Mouse (Mus musculus) hindbrain, embryonic 16.5 days (tissue): Measurements from ENCODE around the gene Olfr1174-ps. TPM values are rescaled to one million over a fixed set of nuclear protein-coding genes. Genes with fewer than 3 reads are reported as not detected.

Experiments
- ATAC-seq: fragments of 200-750 bp; cut with Nextera tagmentation; 2 replicates; pipeline ENCODE4 v1.8.0; 2017; ENCODE audit warnings: moderate TSS enrichment, moderate library complexity
- H3K27ac ChIP-seq: fragments of 300-500 bp; sonication (generic); 2 replicates; pipeline ENCODE4 v1.5.1; 2014; ENCODE audit warnings: low read depth, mild to moderate bottlenecking, control low read depth, low read length, moderate library complexity
- H3K27me3 ChIP-seq: fragments of 300-500 bp; sonication (generic); replicated peaks from 2 replicates; pipeline ENCODE4 v1.6.1; 2014; ENCODE audit warnings: low read length; ENCODE audit not compliant: control insufficient read depth, insufficient read depth
- H3K36me3 ChIP-seq: fragments of 300-500 bp; sonication (generic); 2 replicates; pipeline ENCODE4 v1.6.1; 2014; ENCODE audit warnings: mild to moderate bottlenecking, low read length, moderate library complexity, mixed read lengths; ENCODE audit not compliant: control insufficient read depth, insufficient read depth
- H3K4me1 ChIP-seq: fragments of 300-500 bp; sonication (generic); 2 replicates; pipeline ENCODE4 v1.6.1; 2014; ENCODE audit warnings: low read depth, low read length; ENCODE audit not compliant: control insufficient read depth, insufficient read depth
- H3K4me2 ChIP-seq: fragments of 300-500 bp; sonication (generic); 2 replicates; pipeline ENCODE4 v1.6.1; 2014; ENCODE audit warnings: mild to moderate bottlenecking, low read length, control low read depth, moderate library complexity
- H3K4me3 ChIP-seq: fragments of 300-500 bp; sonication (generic); 2 replicates; pipeline ENCODE4 v1.5.1; 2014; ENCODE audit warnings: mild to moderate bottlenecking, low read length, control low read depth, moderate library complexity
- H3K9ac ChIP-seq: fragments of 300-500 bp; sonication (generic); 2 replicates; pipeline ENCODE4 v1.6.1; 2014; ENCODE audit warnings: low read depth, mild to moderate bottlenecking, control low read depth, low read length, moderate library complexity
- H3K9me3 ChIP-seq: fragments of 300-500 bp; sonication (generic); 2 replicates; pipeline ENCODE4 v1.6.1; 2014; ENCODE audit warnings: mild to moderate bottlenecking, low read length, moderate library complexity; ENCODE audit not compliant: control insufficient read depth
- WGBS: fragments of 180-500 bp; shearing (Covaris S2); extraction: QIAGEN DNeasy Blood & Tissue Kit; methylation state at CpG from one replicate; pipeline ENCODE4 v1.1.7; 2014; 5-methylcytosine and 5-hydroxymethylcytosine counted together
- polyA plus RNA-seq: library from polyadenylated mRNA; unstranded; fragments of >200 nt; fragmentation: Nextera tagmentation; extraction: Ambion mirVana; gene quantifications from 2 replicates; pipeline ENCODE4 v1.2.1, GENCODE M21; 2015

Olfr1174-ps gene
- not detected in 2 replicates for polyA plus RNA-seq

- Histone ChIP-seq H3K27me3 (no peaks in the 10 kb centered on the region), H3K4me2 (no peak within 1 kb of the TSS), H3K36me3 (no peaks in the 10 kb centered on the region), H3K9me3 (no peaks in the 10 kb centered on the region), H3K27ac (no peak within 1 kb of the TSS), H3K4me3 (no peak within 1 kb of the TSS), H3K9ac (no peak within 1 kb of the TSS), H3K4me1 (no peaks in the 10 kb centered on the region)
- ATAC-seq: no peak
- WGBS: 91% methylated on average over 4 of the region's 4 CpGs
Measured at GRCm38 (mm10) chr2:88315035-88315434, at the start of gene Olfr1174-ps. Olfr1174-ps (minus strand) TSS chr2:88315135.

DNA sequence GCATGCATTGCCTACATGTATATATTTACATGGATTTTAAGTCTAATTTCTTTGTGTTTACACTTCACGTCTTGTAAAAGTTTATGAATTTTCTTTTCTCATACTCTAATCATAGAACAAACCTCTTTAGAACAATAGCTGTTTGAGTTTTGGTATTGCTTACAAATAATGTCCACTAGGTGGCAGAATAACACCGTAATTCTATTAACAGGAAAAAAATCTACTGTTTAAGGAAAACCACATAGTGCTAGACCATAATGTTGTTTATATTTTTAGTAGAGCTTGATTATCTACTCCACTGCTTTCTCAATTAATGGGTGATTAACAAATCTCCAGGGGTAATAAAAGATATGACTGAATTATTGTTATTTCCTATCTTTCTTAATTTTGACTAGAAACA lies 41.4 kb upstream of the Olfr1174-ps start:
- Histone ChIP-seq H3K27ac (no peak overlapping the region), H3K36me3 (no peaks in the 10 kb centered on the region), H3K4me1 (no peaks in the 10 kb centered on the region), H3K4me3 (no peak overlapping the region), H3K4me2 (no peak overlapping the region), H3K9ac (no peak overlapping the region), H3K9me3 (no peaks in the 10 kb centered on the region), H3K27me3 (no peaks in the 10 kb centered on the region)
- under 1% methylated on average over 2 of the region's 2 CpGs for WGBS
- ATAC-seq: peak; percentile 76

DNA sequence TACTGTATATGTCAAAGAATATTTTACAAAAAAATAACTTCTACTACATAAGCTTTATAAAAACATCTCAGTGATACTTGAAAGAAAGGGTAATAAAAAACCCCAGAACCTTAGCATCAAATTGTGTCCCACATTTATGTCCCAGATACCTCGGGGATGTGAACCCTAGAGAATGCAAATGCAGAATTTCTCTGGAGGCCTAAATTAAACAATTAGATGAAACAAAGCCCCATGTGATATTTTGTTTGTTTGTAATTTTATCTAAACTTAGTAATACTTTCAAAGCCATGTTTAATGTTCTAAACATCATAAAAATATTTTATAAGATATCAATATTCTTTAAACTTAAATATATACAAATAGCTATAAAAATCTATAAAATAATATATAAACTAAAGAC lies 31.5 kb upstream of the Olfr1174-ps start, which contains the start of gene Olfr1177-ps:
TSS of gene Olfr1177-ps (minus strand) at position 101 of the 400 bp plus-strand sequence.
- Histone ChIP-seq H3K36me3 (no peaks in the 10 kb centered on the region), H3K4me1 (no peaks in the 10 kb centered on the region), H3K4me3 (no peak within 1 kb of the TSS), H3K4me2 (no peak within 1 kb of the TSS), H3K9me3 (no peaks in the 10 kb centered on the region), H3K27me3 (no peaks in the 10 kb centered on the region), H3K27ac (no peak within 1 kb of the TSS), H3K9ac (no peak within 1 kb of the TSS)
- ATAC-seq: no peak
- WGBS: 73% methylated on average over 1 of the region's 1 CpGs

- Histone ChIP-seq H3K4me1 (no peaks in the 10 kb centered on the region), H3K4me3 (no peak within 1 kb of the TSS), H3K27ac (no peak within 1 kb of the TSS), H3K9me3 (no peaks in the 10 kb centered on the region), H3K27me3 (no peaks in the 10 kb centered on the region), H3K36me3 (no peaks in the 10 kb centered on the region), H3K4me2 (no peak within 1 kb of the TSS), H3K9ac (no peak within 1 kb of the TSS)
- ATAC-seq: no peak
- WGBS: 63% methylated on average over 1 of the region's 1 CpGs
Measured at GRCm38 (mm10) chr2:88336421-88336820, 21.5 kb upstream of the Olfr1174-ps start, which contains the start of gene Olfr1176. Olfr1176 (plus strand) TSS chr2:88336721.

DNA sequence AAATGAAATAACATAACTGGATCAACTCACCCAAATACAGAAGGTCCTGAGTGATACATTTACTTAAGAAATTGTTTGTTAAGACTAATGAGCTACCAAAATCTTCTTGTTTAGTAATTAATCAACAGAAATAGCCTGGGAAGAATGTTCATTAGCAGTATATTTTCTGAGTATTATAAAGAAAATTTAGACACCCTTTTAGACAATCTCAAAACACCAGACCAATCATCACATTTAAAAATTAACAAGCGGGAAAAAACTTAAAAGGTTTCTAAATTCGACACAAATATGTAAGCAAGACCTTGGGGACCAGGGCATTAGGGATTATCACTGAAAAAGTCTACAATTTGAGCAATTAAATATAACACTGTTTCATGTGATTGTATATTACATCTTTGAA lies 12.2 kb upstream of the Olfr1174-ps start, which contains the start of gene Olfr1175-ps:
TSS of gene Olfr1175-ps (minus strand) at position 101 of the 400 bp plus-strand sequence.
- H3K36me3 ChIP-seq: no peaks in the 10 kb centered on the region
- WGBS: 88% methylated on average over 2 of the region's 2 CpGs
- no peak for ATAC-seq

GRCm38 (mm10) chr2:88279775-88280174 lies 35.2 kb downstream of the Olfr1174-ps start, which contains the start of gene Olfr1173:
Olfr1173 (minus strand) TSS chr2:88279875.
- no peak within 1 kb of the TSS for H3K4me2 ChIP-seq
- no peaks in the 10 kb centered on the region for H3K36me3 ChIP-seq
- H3K9me3 ChIP-seq: no peaks in the 10 kb centered on the region
- no peaks in the 10 kb centered on the region for H3K4me1 ChIP-seq
- no peak within 1 kb of the TSS for H3K9ac ChIP-seq
- no peak within 1 kb of the TSS for H3K4me3 ChIP-seq
- H3K27me3 ChIP-seq: no peaks in the 10 kb centered on the region
- no peak for ATAC-seq
- no peak within 1 kb of the TSS for H3K27ac ChIP-seq

More for the DNA sequence above, 12.2 kb upstream of the Olfr1174-ps start, which contains the start of gene Olfr1175-ps:
- Histone ChIP-seq H3K4me3 (no peak within 1 kb of the TSS), H3K27ac (no peak within 1 kb of the TSS), H3K9ac (no peak within 1 kb of the TSS), H3K4me2 (no peak within 1 kb of the TSS), H3K9me3 (no peaks in the 10 kb centered on the region), H3K4me1 (no peaks in the 10 kb centered on the region), H3K27me3 (no peaks in the 10 kb centered on the region)

Other genes with a start within 250 kb of the Olfr1174-ps start
- gene Olfr1163, start 243.3 kb downstream of the Olfr1174-ps start, polyA plus RNA-seq: not detected in 2 replicates
- gene Olfr1164, start 221.2 kb downstream of the Olfr1174-ps start, polyA plus RNA-seq: not detected in 2 replicates
- gene Olfr1166, start 186.9 kb downstream of the Olfr1174-ps start, polyA plus RNA-seq: not detected in 2 replicates
- gene Olfr1167, start 159.9 kb downstream of the Olfr1174-ps start, polyA plus RNA-seq: not detected in 2 replicates
- not detected in 2 replicates for gene Olfr1168, start 133.3 kb downstream of the Olfr1174-ps start, polyA plus RNA-seq
- not detected in 2 replicates for gene Olfr1170, start 86.8 kb downstream of the Olfr1174-ps start, polyA plus RNA-seq
- gene Olfr1173, start 35.3 kb downstream of the Olfr1174-ps start, polyA plus RNA-seq: not detected in 2 replicates
- gene Olfr1175-ps, start 12.1 kb upstream of the Olfr1174-ps start, polyA plus RNA-seq: not detected in 2 replicates
- not detected in 2 replicates for gene Olfr1176, start 21.6 kb upstream of the Olfr1174-ps start, polyA plus RNA-seq
- not detected in 2 replicates for gene Olfr1177-ps, start 31.4 kb upstream of the Olfr1174-ps start, polyA plus RNA-seq
- gene Olfr1178, start 71.9 kb upstream of the Olfr1174-ps start, polyA plus RNA-seq: not detected in 2 replicates
- not detected in 2 replicates for gene Olfr1179, start 91.3 kb upstream of the Olfr1174-ps start, polyA plus RNA-seq
- not detected in 2 replicates for gene Olfr1180, start 104.0 kb upstream of the Olfr1174-ps start, polyA plus RNA-seq
- gene Olfr1181, start 111.0 kb upstream of the Olfr1174-ps start, polyA plus RNA-seq: not detected in 2 replicates
- gene Gm13757, start 134.0 kb upstream of the Olfr1174-ps start, polyA plus RNA-seq: not detected in 2 replicates
- gene Olfr1183, start 139.7 kb upstream of the Olfr1174-ps start, polyA plus RNA-seq: not detected in 2 replicates
- gene Olfr1184, start 168.5 kb upstream of the Olfr1174-ps start, polyA plus RNA-seq: not detected in 2 replicates
- gene Olfr1185-ps1, start 178.2 kb upstream of the Olfr1174-ps start, polyA plus RNA-seq: not detected in 2 replicates
- gene Olfr1186, start 203.4 kb upstream of the Olfr1174-ps start, polyA plus RNA-seq: not detected in 2 replicates
- gene Olfr1188, start 241.8 kb upstream of the Olfr1174-ps start, polyA plus RNA-seq: not detected in 2 replicates